Mouse (Mus musculus) limb, embryonic 15.5 days (tissue): Measurements from ENCODE around the gene Clec2e. TPM values are rescaled to one million over a fixed set of nuclear protein-coding genes. Genes with fewer than 3 reads are reported as not detected.

Experiments used
- ATAC-seq: fragments of 200-750 bp; cut with Nextera tagmentation; 2 replicates; pipeline ENCODE4 v1.8.0; 2017; ENCODE audit warnings: low read depth, moderate TSS enrichment; ENCODE audit not compliant: insufficient number of reproducible peaks, low FRiP score, low TSS enrichment
- H3K27ac ChIP-seq: fragments of 300-500 bp; sonication (generic); 2 replicates; pipeline ENCODE4 v1.5.1; 2015; ENCODE audit warnings: moderate library complexity, mild to moderate bottlenecking, inconsistent platforms
- H3K27me3 ChIP-seq: fragments of 300-500 bp; sonication (generic); 2 replicates; pipeline ENCODE4 v1.6.1; 2015; ENCODE audit warnings: inconsistent platforms
- H3K36me3 ChIP-seq: fragments of 300-500 bp; sonication (generic); 2 replicates; pipeline ENCODE4 v1.6.1; 2015; ENCODE audit warnings: inconsistent platforms
- H3K4me1 ChIP-seq: fragments of 300-500 bp; sonication (generic); 2 replicates; pipeline ENCODE4 v1.6.1; 2015; ENCODE audit warnings: inconsistent platforms
- H3K4me2 ChIP-seq: fragments of 300-500 bp; sonication (generic); 2 replicates; pipeline ENCODE4 v1.6.1; 2015; ENCODE audit warnings: mild to moderate bottlenecking, inconsistent platforms
- H3K4me3 ChIP-seq: fragments of 300-500 bp; sonication (generic); 2 replicates; pipeline ENCODE4 v1.5.1; 2015; ENCODE audit warnings: mild to moderate bottlenecking, inconsistent platforms
- H3K9ac ChIP-seq: fragments of 300-500 bp; sonication (generic); 2 replicates; pipeline ENCODE4 v1.6.1; 2015; ENCODE audit warnings: inconsistent platforms
- H3K9me3 ChIP-seq: fragments of 300-500 bp; sonication (generic); 2 replicates; pipeline ENCODE4 v1.6.1; 2016; ENCODE audit warnings: inconsistent platforms
- WGBS: fragments of 180-500 bp; shearing (Covaris S2); methylation state at CpG from one replicate; pipeline ENCODE4 v1.1.7; 2015; 5-methylcytosine and 5-hydroxymethylcytosine counted together
- polyA plus RNA-seq: library from polyadenylated mRNA; unstranded; fragments of >200 nt; fragmentation: Nextera tagmentation; extraction: Ambion mirVana; gene quantifications from 2 replicates; pipeline ENCODE4 v1.2.1, GENCODE M21; 2015

The Clec2e gene
- polyA plus RNA-seq, 1 experiment from 2014 or later = not detected

DNA sequence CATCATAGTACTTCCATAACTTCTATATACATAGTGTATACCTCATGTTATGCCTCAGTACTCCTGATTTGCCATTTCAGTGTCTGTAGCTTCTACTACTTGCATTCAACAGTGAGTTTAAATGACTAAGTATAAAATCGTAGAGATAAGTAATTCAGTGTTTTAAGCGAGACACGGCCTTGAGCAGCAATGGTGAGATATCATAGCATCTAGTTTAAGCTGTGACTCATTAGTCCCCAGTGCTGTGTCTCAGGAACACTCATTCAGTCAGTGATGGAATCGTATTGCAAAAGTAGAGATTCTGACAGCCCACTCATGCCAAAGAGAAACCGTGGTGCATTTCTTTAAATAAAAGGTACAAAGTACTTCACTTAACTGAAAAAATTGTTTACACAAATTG lies 49.0 kb downstream of the Clec2e start:
- H3K27me3 ChIP-seq = no peaks in the 10 kb centered on the region
- 80% methylated on average over 5 of the region's 5 CpGs for WGBS
- 0 out of 2 replicates have a peak, but pooled peaks cover 2% of the 10 kb centered on the region for H3K4me1 ChIP-seq
- no peaks in the 10 kb centered on the region for H3K36me3 ChIP-seq
- H3K4me2 ChIP-seq = no peak overlapping the region
- H3K4me3 ChIP-seq = no peak overlapping the region
- H3K9me3 ChIP-seq = no peaks in the 10 kb centered on the region
- no peak overlapping the region for H3K27ac ChIP-seq
- no peak for ATAC-seq
- no peak overlapping the region for H3K9ac ChIP-seq

DNA sequence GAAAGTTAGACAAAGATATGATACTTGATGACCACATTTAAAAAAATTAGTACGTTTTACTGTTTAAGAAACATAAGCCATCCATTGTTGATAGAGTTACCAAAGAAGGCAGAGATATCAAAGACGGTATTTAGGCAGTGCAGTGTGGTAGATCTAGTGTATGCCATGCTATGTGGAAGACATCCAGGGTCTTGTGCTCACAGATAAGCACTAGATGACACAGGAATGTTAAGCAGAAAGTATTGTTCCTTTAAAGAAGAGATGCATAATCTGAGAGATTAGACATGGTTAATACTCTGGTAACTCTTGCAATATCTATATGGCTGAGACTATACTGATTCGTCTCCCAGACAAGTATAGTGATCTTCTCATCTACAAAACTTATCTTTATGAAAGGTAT lies 49.6 kb downstream of the Clec2e start:
- no peak overlapping the region for H3K4me3 ChIP-seq
- no peak overlapping the region for H3K9ac ChIP-seq
- 78% methylated on average over 3 of the region's 3 CpGs for WGBS
- no peaks in the 10 kb centered on the region for H3K27me3 ChIP-seq
- H3K4me2 ChIP-seq = no peak overlapping the region
- no peak overlapping the region for H3K27ac ChIP-seq
- no peaks in the 10 kb centered on the region for H3K36me3 ChIP-seq
- H3K9me3 ChIP-seq = no peaks in the 10 kb centered on the region
- no peak for ATAC-seq
- 0 out of 2 replicates have a peak, but pooled peaks cover 2% of the 10 kb centered on the region for H3K4me1 ChIP-seq

DNA sequence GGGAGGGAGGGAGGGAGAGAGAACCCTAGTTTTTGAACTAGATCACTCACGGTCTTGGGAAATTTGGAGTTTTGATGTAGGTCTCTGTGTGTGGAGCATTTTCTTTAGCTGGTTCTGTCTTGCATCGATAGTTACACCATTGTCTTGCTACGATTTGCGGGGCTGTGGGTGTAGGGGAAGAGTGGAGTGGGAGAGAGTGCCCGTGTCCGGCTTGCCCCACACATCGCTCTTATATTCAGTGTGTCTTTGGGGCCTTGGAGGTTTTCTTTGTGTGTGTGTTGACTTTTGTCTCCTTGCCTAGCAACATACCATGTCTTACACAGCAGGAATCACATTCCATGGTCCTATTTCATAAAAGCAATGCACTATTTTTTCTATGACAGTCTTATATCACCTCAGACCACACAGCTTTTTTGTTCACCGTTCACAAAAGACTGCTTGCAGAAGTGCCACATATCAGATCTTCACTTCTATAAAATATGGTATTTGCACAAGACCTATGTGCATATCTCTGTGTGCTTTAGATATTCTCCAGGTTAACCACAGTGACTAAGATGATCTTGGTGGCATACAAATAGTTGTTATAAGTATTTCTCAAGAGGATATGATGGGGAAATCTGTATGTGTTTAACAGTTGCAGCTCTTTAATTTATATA lies 51.0 kb downstream of the Clec2e start:
- peak overlapping the region; percentile 19; the same call in 1 of the 2 replicates for H3K4me3 ChIP-seq
- no peak for ATAC-seq
- no peaks in the 10 kb centered on the region for H3K27me3 ChIP-seq
- peak overlapping the region; percentile 37; the same call in 1 of the 2 replicates for H3K4me2 ChIP-seq
- no peak overlapping the region for H3K27ac ChIP-seq
- 0 out of 2 replicates have a peak, but pooled peaks cover 2% of the 10 kb centered on the region for H3K4me1 ChIP-seq
- WGBS = 4% methylated on average over 8 of the region's 8 CpGs
- H3K9ac ChIP-seq = no peak overlapping the region
- no peaks in the 10 kb centered on the region for H3K9me3 ChIP-seq
- H3K36me3 ChIP-seq = no peaks in the 10 kb centered on the region

GRCm38 (mm10) chr6:129048857-129049473 lies 51.7 kb downstream of the Clec2e start:
- H3K4me2 ChIP-seq = peak overlapping the region; percentile 52
- 0 out of 2 replicates have a peak, but pooled peaks have one; percentile 61 for ATAC-seq
- H3K27ac ChIP-seq = no peak overlapping the region
- no peaks in the 10 kb centered on the region for H3K9me3 ChIP-seq
- WGBS = under 1% methylated on average over 13 of the region's 13 CpGs
- H3K27me3 ChIP-seq = no peaks in the 10 kb centered on the region
- 0 out of 2 replicates have a peak, but pooled peaks cover 2% of the 10 kb centered on the region for H3K4me1 ChIP-seq
- peak overlapping the region; percentile 40 for H3K4me3 ChIP-seq
- H3K36me3 ChIP-seq = no peaks in the 10 kb centered on the region
- no peak overlapping the region for H3K9ac ChIP-seq

- ATAC-seq = no peak
- Histone ChIP-seq H3K27ac (no peak overlapping the region), H3K27me3 (no peaks in the 10 kb centered on the region), H3K9me3 (no peaks in the 10 kb centered on the region), H3K4me1 (0 out of 2 replicates have a peak, but pooled peaks cover 2% of the 10 kb centered on the region), H3K4me2 (no peak overlapping the region), H3K9ac (no peak overlapping the region), H3K36me3 (no peaks in the 10 kb centered on the region), H3K4me3 (no peak overlapping the region)
- 35% methylated on average over 4 of the region's 4 CpGs for WGBS
These were observed 52.3 kb downstream of the Clec2e start for GRCm38 (mm10) chr6:129048381-129048780.

DNA sequence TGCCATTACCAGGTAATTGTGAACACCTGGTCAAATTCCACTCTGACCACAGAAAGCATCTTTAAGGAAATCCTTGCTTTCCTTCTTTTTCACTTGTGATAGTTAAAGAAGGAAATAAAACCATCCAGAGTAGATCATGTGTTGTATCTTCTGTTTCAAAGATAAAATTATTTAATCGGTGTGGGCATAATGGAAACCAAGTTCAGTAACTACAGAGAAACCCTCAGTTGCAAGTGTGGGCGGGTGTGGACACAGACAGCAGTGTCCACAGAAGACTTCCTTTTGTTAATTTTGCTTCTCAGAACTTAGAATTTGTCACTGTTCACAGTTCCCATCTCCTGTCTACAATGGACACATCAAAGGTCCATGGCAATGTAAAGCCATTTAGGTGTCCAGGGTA lies 55.1 kb downstream of the Clec2e start, which contains the start of gene Klrb1f:
Gene Klrb1f (plus strand): TSS at position 301 of the 400 bp plus-strand sequence.
- H3K4me1 ChIP-seq = 0 out of 2 replicates have a peak, but pooled peaks cover 2% of the 10 kb centered on the region
- no peak within 1 kb of the TSS for H3K4me2 ChIP-seq
- no peaks in the 10 kb centered on the region for H3K27me3 ChIP-seq
- no peaks in the 10 kb centered on the region for H3K9me3 ChIP-seq
- no peak within 1 kb of the TSS for H3K9ac ChIP-seq
- no peaks in the 10 kb centered on the region for H3K36me3 ChIP-seq
- no peak within 1 kb of the TSS for H3K4me3 ChIP-seq
- ATAC-seq = no peak
- 88% methylated on average over 2 of the region's 2 CpGs for WGBS
- no peak within 1 kb of the TSS for H3K27ac ChIP-seq

GRCm38 (mm10) chr6:129042470-129042869 lies 58.2 kb downstream of the Clec2e start:
- no peaks in the 10 kb centered on the region for H3K27me3 ChIP-seq
- H3K9ac ChIP-seq = no peak overlapping the region
- H3K9me3 ChIP-seq = no peaks in the 10 kb centered on the region
- H3K27ac ChIP-seq = no peak overlapping the region
- no peaks in the 10 kb centered on the region for H3K36me3 ChIP-seq
- no peak overlapping the region for H3K4me2 ChIP-seq
- H3K4me1 ChIP-seq = no peaks in the 10 kb centered on the region
- ATAC-seq = no peak
- no peak overlapping the region for H3K4me3 ChIP-seq

Other genes starting within 250 kb of the Clec2e start
- 0.37 TPM in 1 of 2 replicates, not detected in the other for gene Clec2i, start 213.3 kb downstream of the Clec2e start, polyA plus RNA-seq
- 0.19 and 0.58 TPM in 2 replicates for gene BC035044, start 209.8 kb downstream of the Clec2e start, polyA plus RNA-seq
- 5.1 and 8.0 TPM in 2 replicates for gene Clec2g, start 166.5 kb downstream of the Clec2e start, polyA plus RNA-seq
- 0.12 and 0.22 TPM in 2 replicates for gene Klrb1f, start 55.0 kb downstream of the Clec2e start, polyA plus RNA-seq
- 0.44 TPM in 1 of 2 replicates, not detected in the other for gene Clec2d, start 79.7 kb upstream of the Clec2e start, polyA plus RNA-seq
- 0.13 and 0.56 TPM in 2 replicates for gene Cd69, start 174.5 kb upstream of the Clec2e start, polyA plus RNA-seq
- not detected in 2 replicates for gene 4922502D21Rik, start 230.9 kb upstream of the Clec2e start, polyA plus RNA-seq
- 1.0 and 2.0 TPM in 2 replicates for gene Clec12a, start 241.8 kb upstream of the Clec2e start, polyA plus RNA-seq